Mouse (Mus musculus): ENCODE results near the gene Bmp5.

Gene Bmp5

DNA sequence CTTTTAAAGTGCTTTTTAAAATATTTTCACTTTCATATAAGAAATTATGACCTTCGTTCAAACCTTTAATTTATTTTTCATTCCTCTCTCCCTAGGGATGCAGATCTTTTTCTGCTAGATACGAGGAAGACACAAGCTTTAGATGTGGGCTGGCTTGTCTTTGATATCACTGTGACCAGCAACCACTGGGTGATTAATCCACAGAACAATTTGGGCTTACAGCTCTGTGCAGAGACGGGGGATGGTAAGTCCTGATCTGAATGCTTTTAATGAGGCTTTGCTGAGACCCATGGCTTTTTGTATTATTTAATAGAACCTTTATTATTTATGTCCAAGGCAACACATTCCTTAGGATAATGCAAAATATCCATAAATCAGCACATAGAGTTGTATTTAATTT, 64.3 kb downstream of the Bmp5 start:
- DNase-seq (ENCODE audit: low read depth, low spot score), result no peak

- DNase-seq (ENCODE audit: low read depth, low spot score), result no peak
These were observed 65.7 kb downstream of the Bmp5 start for GRCm38 (mm10) chr9:75840841-75841240.

DNA sequence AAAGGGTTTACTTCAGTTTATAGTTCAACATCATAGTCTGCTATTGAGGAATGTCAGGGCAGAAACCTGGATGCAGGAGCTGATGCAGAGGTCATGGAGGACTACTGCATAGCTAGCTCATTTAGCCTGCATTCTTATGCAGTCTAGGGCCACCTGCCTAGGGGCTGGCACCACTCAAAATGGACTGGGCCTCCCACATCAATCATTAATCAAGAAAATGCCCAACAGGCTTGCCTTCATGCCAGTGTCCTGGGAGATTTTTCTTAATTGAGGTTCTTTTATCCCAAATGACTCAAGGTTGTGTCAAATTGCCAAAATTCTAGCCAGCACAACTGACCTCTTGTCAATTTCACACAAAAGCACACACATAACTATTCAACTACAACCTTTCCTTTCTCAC, 70.8 kb downstream of the Bmp5 start:
- no peak for DNase-seq (ENCODE audit: low read depth, low spot score)

GRCm38 (mm10) chr9:75850670-75851228, 75.6 kb downstream of the Bmp5 start:
- peak; percentile 8 for DNase-seq (ENCODE audit: low read depth, low spot score)

- DNase-seq (ENCODE audit: low read depth, low spot score), result no peak
These were observed 83.0 kb downstream of the Bmp5 start for GRCm38 (mm10) chr9:75858161-75858560.

DNA sequence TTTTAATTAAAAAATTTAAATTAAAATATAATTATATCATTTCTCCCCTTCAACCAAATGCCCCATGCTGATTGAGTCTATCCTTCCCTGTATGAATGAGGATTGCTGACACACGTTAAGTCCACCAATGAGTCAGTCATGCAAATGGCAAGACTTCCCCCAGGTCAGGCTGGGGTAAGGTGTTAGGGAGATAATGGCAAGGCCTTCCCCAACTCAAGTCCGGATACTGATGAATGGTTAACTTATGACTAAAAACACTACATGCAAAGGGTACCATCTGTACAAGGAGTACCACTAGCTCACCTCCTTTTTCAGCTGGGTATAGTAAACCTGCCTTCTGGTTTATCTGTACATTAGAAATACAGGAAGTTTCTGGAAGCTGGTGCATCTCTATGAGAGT, 83.8 kb downstream of the Bmp5 start:
- no peak for DNase-seq (ENCODE audit: low read depth, low spot score)

GRCm38 (mm10) chr9:75870332-75871177, 95.4 kb downstream of the Bmp5 start:
- no peak for DNase-seq (ENCODE audit: low read depth, low spot score)

- DNase-seq (ENCODE audit: low read depth, low spot score), result no peak
These were observed 101.2 kb downstream of the Bmp5 start for GRCm38 (mm10) chr9:75876333-75876732.

GRCm38 (mm10) chr9:75883481-75884190, 108.5 kb downstream of the Bmp5 start:
- DNase-seq (ENCODE audit: low read depth, low spot score), result no peak

DNA sequence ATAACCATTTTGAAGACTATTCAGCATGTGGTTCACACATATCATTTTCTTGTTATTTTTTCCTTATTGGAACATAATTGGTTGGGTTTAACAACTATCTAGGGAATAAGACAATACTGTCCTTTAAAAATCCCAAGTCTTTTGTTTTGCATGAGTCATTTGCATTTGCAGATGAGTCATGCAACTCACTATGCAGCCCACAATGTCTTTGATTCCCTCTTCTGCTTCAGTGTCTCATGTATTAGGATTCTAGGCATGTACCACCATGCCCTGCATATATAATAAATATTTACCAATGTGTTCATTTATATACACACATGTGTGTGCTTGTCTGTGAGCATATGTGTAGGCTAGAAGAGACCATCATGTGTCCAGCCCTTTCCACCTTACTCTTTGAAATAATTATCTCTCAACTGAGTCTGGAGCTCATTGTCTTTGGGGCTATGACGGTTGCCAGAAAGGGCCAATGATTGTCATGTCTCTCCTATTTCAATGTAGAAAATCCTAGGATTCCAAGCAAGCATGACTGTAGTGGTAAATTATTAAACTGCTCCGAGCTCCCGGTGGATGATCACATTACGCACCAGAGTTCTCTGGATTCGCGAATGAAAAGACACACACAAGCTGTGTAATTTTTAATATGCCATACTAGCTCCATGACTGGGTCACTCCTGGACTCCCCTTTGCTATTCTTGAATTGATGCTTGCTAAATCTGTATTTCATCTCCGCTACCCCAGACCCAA, 111.8 kb downstream of the Bmp5 start:
- DNase-seq (ENCODE audit: low read depth, low spot score), result no peak

DNA sequence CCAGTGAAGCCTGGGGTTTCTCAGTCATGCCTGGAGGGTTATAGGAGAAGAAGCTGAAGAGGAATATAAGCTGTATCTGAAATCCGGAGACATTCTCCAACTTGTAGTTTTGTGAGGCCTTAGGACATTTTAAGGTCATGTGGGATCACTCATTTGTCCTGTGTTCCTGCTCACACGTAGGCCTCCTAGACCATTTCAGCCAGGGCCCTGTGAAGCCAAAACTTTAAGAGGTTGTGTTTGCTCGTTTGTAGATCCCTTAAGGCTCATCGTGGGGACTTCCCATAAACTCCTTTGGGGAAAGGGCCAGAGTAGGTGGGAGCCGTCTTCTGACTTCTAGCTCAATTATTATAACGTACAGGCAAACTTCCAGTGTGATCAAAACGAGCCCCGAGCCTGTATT, 121.8 kb downstream of the Bmp5 start:
- DNase-seq (ENCODE audit: low read depth, low spot score), result no peak

DNA sequence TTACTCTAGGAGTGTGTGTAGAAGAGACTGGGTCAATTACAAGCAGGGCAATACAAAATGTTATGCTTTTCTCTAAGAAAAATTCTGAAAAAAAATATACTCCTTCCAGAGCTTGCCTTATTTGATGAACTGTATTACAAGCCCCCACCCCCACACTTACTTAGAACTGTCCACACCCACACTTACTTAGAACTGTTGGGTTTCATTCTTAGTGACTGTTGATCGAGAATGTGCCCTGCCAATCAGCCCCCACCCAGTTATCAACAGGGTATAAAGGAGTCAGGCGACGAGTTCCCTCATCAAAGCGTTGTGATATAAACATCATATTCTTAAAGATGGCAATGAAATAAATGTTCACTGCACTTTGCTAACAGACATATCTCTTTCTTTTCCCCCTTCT, 122.9 kb downstream of the Bmp5 start:
- DNase-seq (ENCODE audit: low read depth, low spot score), result no peak

GRCm38 (mm10) chr9:75901219-75901618, 126.1 kb downstream of the Bmp5 start:
- DNase-seq (ENCODE audit: low read depth, low spot score), result no peak

GRCm38 (mm10) chr9:75905497-75905896, 130.3 kb downstream of the Bmp5 start:
- DNase-seq (ENCODE audit: low read depth, low spot score), result no peak

DNA sequence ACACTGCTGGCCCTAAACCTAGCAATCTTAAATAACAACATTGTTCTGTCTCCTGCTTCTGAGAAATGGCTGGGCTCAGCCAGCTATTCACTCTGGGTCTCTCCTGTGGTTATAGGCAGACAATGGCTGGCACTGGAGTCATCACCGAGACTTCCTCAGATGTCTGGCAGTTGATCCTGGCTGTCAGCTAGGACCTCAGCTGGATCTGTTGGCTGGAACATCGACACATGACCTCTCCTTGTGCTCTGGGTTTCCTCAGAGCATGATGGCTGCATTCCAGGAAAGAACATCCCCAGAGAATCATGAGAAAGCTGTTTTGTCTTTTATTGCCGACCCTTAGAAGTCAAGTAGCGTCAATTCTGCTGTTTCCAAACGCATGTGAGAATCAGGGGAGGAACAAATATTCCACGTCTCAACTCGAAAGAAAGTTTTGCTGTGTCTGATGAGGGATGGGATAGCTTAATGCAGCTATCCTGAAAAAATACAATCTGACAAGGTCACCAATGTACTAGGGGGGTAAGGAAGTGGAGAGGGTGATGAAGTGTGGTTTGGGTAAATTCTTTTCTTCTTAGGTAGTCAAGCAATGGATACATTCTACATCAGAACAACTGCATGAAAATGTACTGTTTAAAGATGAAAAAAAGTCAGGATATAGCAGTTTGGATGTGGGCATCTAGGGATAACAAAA, 135.1 kb downstream of the Bmp5 start:
- no peak for DNase-seq (ENCODE audit: low read depth, low spot score)

DNA sequence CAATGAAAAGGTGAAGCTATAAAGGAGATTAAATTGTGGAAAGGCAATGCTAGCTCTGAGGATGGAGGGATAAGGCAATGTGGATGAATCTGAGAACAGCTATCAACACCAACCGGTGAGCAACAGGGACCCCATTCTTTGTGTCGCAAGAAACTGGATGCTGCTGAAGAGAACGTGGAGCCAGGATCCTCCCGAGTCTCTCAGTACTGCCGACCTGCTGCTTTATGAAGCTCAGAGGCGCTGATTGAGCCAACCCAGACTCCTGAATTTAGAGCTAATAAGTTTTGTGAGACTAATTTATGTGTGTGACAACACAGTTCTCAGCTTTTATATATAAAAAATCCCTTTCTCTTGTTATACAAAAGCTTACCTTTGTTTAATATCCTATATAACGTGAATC, 136.4 kb downstream of the Bmp5 start:
- no peak for DNase-seq (ENCODE audit: low read depth, low spot score)

GRCm38 (mm10) chr9:75916027-75916426, 140.9 kb downstream of the Bmp5 start:
- no peak for DNase-seq (ENCODE audit: low read depth, low spot score)

DNA sequence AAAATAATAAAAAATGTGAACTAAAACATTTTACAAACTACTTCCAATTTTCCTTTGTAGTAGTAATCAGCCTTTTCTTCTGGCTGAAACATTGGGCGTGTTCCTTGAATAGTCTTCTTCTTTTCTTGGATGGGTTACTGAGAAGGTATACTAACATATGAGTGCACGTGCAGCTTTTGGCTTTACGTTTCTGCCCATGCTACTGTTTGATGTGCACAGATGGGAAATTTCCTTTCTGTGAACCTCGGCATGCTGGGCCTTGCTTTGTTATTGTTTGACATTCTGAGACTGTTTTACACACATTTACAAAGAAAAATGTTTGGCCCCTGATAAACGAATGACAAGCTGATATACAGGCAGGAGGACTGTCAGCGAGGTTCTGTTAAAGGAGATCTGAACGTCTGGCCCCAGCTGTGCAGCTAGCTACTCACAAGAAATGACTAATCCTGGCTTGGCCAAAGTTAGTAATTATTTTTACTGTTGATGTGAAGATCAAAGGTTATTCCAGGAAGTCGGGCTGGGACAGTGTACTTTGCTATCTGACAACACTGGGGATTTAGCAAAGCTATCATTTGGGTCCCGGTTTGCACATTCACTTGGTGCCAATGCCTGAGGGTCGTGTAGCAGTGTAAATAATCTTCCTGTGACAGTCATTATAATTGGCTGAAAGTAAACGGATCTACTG, 152.2 kb downstream of the Bmp5 start:
- no peak for DNase-seq (ENCODE audit: low read depth, low spot score)

DNA sequence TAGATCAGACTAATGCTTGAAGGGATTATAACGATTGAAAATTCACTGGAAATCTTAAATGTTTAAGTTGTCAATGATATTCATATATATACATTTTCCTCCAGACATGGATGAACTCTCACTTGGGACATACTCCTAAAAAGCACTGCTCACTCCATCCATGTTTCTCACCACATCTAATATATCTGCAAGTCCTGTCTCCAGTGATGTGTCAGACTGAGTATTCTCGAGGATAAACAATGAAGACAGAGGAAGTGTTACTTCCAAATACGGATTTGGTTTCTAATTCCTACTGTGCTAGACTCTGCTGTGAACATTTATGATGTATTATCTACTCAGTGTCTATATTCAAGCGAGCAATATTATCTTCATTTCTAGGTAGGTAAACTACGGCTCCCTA, 152.9 kb downstream of the Bmp5 start:
- DNase-seq (ENCODE audit: low read depth, low spot score), result no peak

- DNase-seq (ENCODE audit: low read depth, low spot score), result no peak
These were observed 169.5 kb downstream of the Bmp5 start for GRCm38 (mm10) chr9:75944663-75945062.
